Mouse (Mus musculus) kidney, adult 2 months (tissue): ENCODE data around the gene Mindy2. TPM values are rescaled to one million over a fixed set of nuclear protein-coding genes. Genes with fewer than 3 reads are reported as not detected.

Experiments used
- DNase-seq: peaks from one replicate; pipeline ENCODE4 v3.0.0; 2021
- H3K27ac ChIP-seq: fragments of 200-500 bp; 2 replicates; pipeline ENCODE4 v1.5.1; 2012; ENCODE audit warnings: low read depth, low read length, control low read depth, inconsistent platforms; ENCODE audit not compliant: insufficient read depth
- H3K27me3 ChIP-seq: fragments of 200-500 bp; replicated peaks from 2 replicates; pipeline ENCODE4 v1.6.1; 2012; ENCODE audit warnings: mild to moderate bottlenecking, moderate library complexity, low read length, inconsistent platforms; ENCODE audit not compliant: control insufficient read depth, insufficient read depth
- H3K36me3 ChIP-seq: fragments of 200-500 bp; 2 replicates; pipeline ENCODE4 v1.6.1; 2012; ENCODE audit warnings: mild to moderate bottlenecking, moderate library complexity, low read length, inconsistent platforms; ENCODE audit not compliant: control insufficient read depth, insufficient read depth
- H3K4me1 ChIP-seq: fragments of 200-500 bp; 2 replicates; pipeline ENCODE4 v1.6.1; 2011; ENCODE audit warnings: low read length; ENCODE audit not compliant: control insufficient read depth, insufficient read depth
- H3K4me3 ChIP-seq: fragments of 200-500 bp; 2 replicates; pipeline ENCODE4 v1.5.1; 2011; ENCODE audit warnings: mild to moderate bottlenecking, low read depth, low read length, control low read depth; ENCODE audit not compliant: insufficient read depth
- CTCF ChIP-seq: fragments of 200-500 bp; conservative IDR thresholded peaks from 2 replicates; pipeline ENCODE4 v1.5.1; 2011; ENCODE audit warnings: low read depth, mild to moderate bottlenecking, control low read depth, low read length, moderate library complexity, mixed read lengths; ENCODE audit not compliant: insufficient read depth, insufficient read length
- POLR2A ChIP-seq: fragments of 200-500 bp; IDR thresholded peaks from one replicate; pipeline ENCODE4 v1.6.1; 2011; ENCODE audit warnings: low read depth, low read length, control low read depth
- WGBS: fragments of 180-500 bp; shearing (Covaris S2); methylation state at CpG from one replicate; pipeline ENCODE4 v1.1.7; 2018; 5-methylcytosine and 5-hydroxymethylcytosine counted together
- polyA plus RNA-seq: library from polyadenylated mRNA; depleted of rRNA; stranded (reverse); fragments of >200 nt; gene quantifications from 2 replicates; pipeline ENCODE4 v1.2.3, GENCODE M21; 2012; rRNA removed

The Mindy2 gene
- 10.0 and 10.8 TPM in 2 replicates for polyA plus RNA-seq

DNA sequence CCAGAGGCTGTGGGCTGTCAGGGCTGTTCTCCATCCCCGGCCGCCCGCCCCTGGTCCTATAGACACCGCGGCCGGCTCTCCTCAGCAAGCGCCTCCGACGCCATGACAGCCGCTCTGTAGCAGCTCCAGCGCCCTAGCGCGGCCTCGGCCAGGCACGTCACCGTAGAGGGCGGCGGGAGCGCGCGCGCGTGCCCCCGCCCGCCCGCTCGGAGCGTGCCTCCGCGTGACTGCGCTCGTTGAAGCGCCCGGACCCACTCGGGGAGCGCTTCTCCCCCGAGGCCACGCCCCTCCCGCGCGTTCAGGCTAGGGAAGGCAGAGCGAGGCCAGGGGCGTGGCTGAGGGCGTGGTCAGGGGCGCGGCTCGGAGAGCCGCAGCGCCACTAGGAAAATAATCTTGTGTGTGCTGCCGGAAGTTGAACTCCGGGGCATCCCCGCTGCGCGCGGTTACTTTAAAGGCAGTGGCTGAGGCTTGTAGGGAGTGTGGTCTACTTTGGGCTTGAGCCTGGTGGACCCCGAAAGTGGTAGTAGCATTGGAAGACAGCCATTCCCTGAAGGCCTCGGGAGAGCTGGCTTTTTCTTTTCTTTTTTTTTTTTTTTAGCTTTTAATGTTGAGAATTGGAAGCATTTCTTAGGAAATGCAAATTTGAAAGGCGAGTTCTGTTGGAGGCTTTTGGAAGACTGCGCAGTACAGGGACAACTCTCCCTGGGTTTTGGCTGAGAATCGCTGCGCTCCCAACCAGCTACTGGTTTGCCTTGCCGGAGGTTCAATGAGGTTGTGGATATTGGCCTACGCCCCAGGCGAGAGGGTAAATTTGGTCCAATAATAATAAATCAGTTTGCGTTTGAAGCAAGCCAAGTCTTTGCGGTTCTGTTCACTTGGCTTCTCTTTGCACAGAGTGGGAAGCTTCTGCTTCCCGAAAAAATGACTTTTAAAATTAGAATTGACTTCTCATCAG, at the start of gene Mindy2:
Mindy2 (minus strand) TSS at position 162 of the 955 bp plus-strand sequence.
- H3K27ac ChIP-seq = peak within 1 kb of the TSS; percentile 87
- WGBS = under 1% methylated on average over 67 of the region's 67 CpGs
- TF ChIP-seq CTCF = no peak
- TF ChIP-seq POLR2A = peak; percentile 71
- H3K36me3 ChIP-seq = no peaks in the 10 kb centered on the region
- no peaks in the 10 kb centered on the region for H3K27me3 ChIP-seq
- peak; percentile 99 for DNase-seq
- peak within 1 kb of the TSS; percentile 79 for H3K4me3 ChIP-seq
- peaks cover 15% of the 10 kb centered on the region for H3K4me1 ChIP-seq

DNA sequence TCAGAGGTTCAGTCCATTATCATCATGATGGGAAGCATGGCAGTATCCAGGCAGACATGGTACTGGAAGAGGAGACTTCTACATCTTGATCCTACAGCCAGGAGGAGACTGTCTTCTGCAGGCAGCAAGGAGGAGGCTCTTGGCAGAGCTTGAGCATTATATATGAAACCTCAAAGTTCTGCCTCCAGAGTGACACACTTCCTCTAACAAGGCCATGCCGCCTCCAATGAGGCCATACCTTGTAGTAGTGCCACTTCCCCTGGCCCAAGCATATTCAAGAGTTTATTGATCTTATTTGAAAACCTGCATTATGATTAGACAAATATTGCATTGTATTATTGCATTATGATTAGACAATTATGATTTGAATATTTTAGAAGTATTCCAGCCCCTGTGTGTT, 49.5 kb upstream of the Mindy2 start:
- H3K4me1 ChIP-seq = no peaks in the 10 kb centered on the region
- 93% methylated on average over 1 of the region's 1 CpGs for WGBS
- H3K36me3 ChIP-seq = no peaks in the 10 kb centered on the region
- H3K27me3 ChIP-seq = no peaks in the 10 kb centered on the region
- H3K27ac ChIP-seq = no peak overlapping the region
- no peak for DNase-seq
- no peak for TF ChIP-seq POLR2A
- H3K4me3 ChIP-seq = no peak overlapping the region

DNA sequence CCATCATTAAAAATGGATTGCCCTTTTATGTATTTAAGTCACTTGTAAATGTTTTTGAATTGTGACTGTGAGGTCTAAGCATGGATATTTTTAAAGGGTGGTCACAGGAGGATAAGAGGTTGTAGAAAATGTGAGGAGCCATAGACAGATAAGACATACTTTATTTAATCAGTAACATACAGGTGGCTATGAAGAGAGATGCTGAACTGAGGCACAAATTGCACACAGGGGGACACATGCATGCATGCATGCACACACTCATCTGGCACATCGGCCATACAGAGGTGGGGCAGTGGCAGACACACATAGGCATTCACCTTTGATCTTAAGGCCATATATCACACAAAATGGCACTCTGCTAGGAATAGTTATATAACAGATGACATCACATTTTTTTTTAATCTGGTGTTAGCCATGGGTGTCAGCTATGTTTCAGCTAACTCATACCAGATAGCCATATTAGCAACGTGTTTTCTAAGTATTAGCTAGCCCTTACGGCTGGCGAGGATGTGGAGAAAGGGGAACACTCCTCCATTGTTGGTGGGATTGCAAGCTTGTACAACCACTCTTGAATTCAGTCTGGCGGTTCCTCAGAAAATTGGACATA, 46.7 kb upstream of the Mindy2 start:
- no peak for DNase-seq
- no peaks in the 10 kb centered on the region for H3K36me3 ChIP-seq
- 95% methylated on average over 5 of the region's 5 CpGs for WGBS
- H3K4me1 ChIP-seq = no peaks in the 10 kb centered on the region
- no peak for TF ChIP-seq POLR2A
- TF ChIP-seq CTCF = no peak
- H3K27me3 ChIP-seq = no peaks in the 10 kb centered on the region
- no peak overlapping the region for H3K27ac ChIP-seq
- no peak overlapping the region for H3K4me3 ChIP-seq

DNA sequence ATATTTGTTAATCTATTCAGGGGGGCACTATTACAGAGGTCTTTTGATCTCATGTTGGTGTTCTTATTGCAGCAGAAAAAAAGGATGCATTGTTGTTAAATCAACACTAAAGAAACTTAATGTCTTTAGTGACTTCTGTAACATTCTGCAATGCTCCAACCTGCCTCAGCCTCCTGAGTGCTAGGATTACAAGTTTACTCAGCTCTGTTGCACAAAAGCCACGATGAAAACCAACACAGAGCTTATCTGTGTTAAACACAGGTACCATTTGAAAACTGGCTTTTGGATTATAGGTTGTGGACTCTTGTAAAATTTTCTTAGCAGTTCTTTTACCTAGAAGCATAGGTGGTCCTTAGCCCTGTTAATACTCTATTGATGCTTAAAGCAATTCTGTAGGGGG, 41.1 kb upstream of the Mindy2 start:
- Histone ChIP-seq H3K4me3 (no peak overlapping the region), H3K27ac (no peak overlapping the region), H3K27me3 (no peaks in the 10 kb centered on the region), H3K4me1 (no peaks in the 10 kb centered on the region), H3K36me3 (no peaks in the 10 kb centered on the region)
- DNase-seq = no peak
- 79% methylated on average over 1 of the region's 1 CpGs for WGBS
- no peak for TF ChIP-seq CTCF
- no peak for TF ChIP-seq POLR2A

DNA sequence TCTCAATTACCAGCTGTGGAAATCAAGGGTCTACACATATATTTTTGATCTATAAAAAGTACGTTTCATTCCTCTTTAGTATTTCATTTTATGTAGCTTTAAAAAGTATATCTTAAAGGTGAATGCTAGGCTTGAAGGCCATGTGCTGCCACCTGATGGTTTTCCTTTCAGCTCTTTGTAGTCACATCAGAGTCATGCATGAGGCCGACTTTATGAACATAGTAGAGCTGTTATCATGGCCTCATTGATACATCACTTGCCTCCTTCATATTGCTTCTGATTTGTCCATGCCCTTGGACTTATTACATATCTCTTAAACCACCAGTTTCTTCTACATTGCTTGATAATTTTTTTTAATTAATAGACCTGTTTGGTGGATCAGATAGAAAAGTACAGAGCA, 38.7 kb upstream of the Mindy2 start:
- H3K36me3 ChIP-seq = no peaks in the 10 kb centered on the region
- 85% methylated on average over 2 of the region's 2 CpGs for WGBS
- H3K27me3 ChIP-seq = no peaks in the 10 kb centered on the region
- H3K4me3 ChIP-seq = no peak overlapping the region
- H3K27ac ChIP-seq = no peak overlapping the region
- no peak for DNase-seq
- no peak for TF ChIP-seq CTCF
- no peak for TF ChIP-seq POLR2A
- H3K4me1 ChIP-seq = peaks cover 2% of the 10 kb centered on the region; the same call in 1 of the 2 replicates

DNA sequence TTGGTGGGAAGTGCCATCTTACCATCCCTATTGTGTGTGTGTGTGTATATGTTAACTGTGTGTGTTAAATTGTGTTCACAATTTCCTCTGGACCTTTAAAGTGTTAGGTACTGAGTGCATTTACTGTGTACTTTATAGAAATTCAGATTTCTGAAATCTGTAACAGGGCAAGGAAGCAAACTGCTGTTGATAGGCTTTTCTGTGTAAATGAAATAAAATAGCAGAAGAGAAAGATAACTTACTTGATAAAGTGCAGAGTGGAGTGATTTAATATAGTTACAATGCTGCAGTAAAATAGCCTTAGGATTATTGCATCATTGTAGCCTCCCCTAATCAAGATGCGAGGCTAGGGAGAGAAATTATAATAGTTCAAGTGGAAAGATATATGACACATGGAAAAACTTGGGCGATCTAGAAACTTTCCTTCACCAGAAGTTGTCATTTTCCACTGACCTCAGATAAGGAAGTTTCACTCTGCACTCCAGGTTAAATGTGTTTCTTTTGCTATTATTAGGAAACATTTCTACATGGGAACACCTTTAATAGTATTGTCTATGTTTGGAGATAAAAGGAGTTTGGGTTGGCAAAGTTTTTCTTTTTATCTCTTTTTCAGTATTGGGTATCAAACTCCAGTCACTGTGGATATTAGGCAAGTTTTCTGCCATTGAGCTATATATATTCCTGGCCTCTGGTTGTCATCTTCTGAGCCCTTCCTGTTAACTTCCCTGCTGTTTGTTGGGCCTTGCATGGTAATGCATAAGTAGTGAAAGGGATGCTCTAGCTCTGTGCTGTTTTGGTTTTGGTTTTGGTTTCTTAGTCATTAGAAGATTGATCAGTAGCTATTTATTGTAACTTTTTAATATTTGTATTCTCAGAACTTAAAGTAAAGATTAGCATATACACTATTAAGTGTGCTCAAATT, 35.1 kb upstream of the Mindy2 start:
- peaks cover 2% of the 10 kb centered on the region; the same call in 1 of the 2 replicates for H3K4me1 ChIP-seq
- H3K4me3 ChIP-seq = no peak overlapping the region
- H3K36me3 ChIP-seq = no peaks in the 10 kb centered on the region
- H3K27ac ChIP-seq = no peak overlapping the region
- WGBS = 40% methylated on average over 2 of the region's 2 CpGs
- TF ChIP-seq POLR2A = no peak
- TF ChIP-seq CTCF = no peak
- H3K27me3 ChIP-seq = no peaks in the 10 kb centered on the region
- no peak for DNase-seq

DNA sequence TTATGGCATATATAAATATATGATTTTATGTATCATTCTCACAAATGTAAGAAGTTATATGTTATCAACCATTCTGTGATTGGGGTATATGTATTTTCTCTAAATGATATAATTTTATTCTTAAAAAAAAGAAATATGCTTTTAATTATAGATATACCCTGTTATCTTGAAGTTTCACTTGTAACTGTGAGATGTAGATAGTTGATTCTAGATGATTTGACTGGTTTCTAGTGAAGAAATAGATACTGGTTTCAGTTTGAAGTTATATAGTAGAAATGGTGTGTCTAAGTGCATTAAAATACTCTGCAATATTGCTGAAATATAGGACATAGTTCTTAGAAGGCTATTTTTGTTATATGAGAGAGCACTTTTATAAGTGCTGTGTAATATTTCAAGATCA, 33.6 kb upstream of the Mindy2 start:
- TF ChIP-seq POLR2A (no peak), CTCF (no peak)
- no peak overlapping the region for H3K4me3 ChIP-seq
- DNase-seq = no peak
- H3K4me1 ChIP-seq = peaks cover 2% of the 10 kb centered on the region; the same call in 1 of the 2 replicates
- H3K27ac ChIP-seq = no peak overlapping the region
- no peaks in the 10 kb centered on the region for H3K36me3 ChIP-seq
- no peaks in the 10 kb centered on the region for H3K27me3 ChIP-seq
